Mouse (Mus musculus): Measurements from ENCODE around the gene A930004D18Rik. TPM values are rescaled to one million over a fixed set of nuclear protein-coding genes. Genes with fewer than 3 reads are reported as not detected.

Gene A930004D18Rik
- polyA plus RNA-seq, 1 experiment = not detected

DNA sequence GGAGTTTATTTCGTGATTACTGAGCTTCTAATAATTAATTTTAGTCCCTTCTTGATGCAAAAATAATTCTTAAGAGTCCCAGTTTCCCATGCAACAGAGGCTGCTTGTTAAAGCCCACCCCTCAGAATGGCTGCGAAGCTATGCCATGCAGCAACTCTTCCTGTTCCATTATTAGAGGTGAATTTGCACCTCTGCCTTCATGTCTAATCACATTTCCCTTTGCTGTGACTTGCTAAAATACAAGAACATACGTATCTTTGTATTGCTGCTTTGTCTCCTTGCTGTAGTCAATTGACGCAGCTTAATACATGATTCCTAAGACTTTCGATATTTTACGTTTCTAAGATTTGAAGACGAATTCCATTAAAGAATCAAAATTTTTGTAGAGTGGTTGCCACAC lies 7.9 kb downstream of the A930004D18Rik start:
- Histone ChIP-seq H3K4me1 (ENCODE audit: control insufficient read depth, insufficient read depth, low read length) (no peaks in the 10 kb centered on the region), H3K27ac (ENCODE audit: insufficient read depth, low read depth, low read length) (no peak overlapping the region), H3K4me3 (ENCODE audit: insufficient read depth, low read length) (no peak overlapping the region)
- TF ChIP-seq POLR2A (IDR thresholded peaks at IDR 0.05; ENCODE audit: borderline replicate concordance, low read depth, low read length) (no peak), CTCF (IDR thresholded peaks at IDR 0.05; ENCODE audit: low read depth, low read length) (no peak)

DNA sequence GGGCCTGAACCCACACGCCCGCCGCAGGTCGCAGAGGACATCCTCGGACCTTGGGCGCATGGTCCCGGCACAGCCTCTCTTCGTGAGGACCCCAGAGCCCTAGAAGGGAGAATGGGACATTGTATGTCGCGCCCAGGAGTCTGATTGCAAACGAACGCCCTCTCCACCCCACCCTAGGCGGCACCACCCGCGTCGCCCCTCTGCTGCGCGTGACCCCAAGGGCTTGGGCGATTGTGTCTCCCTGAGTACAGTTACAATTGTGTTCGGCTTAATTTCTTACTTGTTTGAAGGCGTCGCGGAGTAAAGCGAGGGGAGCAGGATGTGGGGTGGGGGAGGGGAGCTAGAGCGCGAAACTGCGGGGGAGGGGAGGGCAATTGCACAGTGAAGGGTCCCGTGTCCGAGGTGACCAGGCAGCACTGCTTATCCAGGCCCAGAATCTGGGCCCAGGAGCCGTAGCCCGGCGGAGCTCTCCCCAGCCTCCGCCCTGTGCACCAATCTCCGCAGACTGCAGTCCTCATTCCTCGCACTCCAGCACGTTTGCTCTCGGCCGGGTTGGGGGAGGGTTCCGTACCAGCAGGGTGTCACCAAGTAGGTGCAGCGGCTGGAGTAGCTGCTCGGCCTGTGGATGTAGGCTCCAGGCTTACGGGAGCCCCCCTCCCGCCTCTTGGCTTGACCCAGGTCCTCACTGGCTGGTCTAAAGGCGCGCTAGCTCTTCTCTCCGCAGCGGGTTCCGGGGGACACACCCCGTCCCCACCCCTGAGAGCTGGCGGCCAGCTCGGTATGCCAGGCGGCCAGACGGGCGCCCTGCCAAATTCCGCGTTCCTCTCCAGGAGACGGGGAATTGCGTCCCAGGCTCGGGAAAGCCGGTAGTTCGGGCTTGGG lies 9.2 kb downstream of the A930004D18Rik start:
- Histone ChIP-seq H3K4me1 (ENCODE audit: control insufficient read depth, insufficient read depth, low read length) (no peaks in the 10 kb centered on the region), H3K27ac (ENCODE audit: insufficient read depth, low read depth, low read length) (no peak overlapping the region), H3K4me3 (ENCODE audit: insufficient read depth, low read length) (peak overlapping the region; percentile 72)
- TF ChIP-seq POLR2A (IDR thresholded peaks at IDR 0.05; ENCODE audit: borderline replicate concordance, low read depth, low read length) (no peak), CTCF (IDR thresholded peaks at IDR 0.05; ENCODE audit: low read depth, low read length) (no peak)

DNA sequence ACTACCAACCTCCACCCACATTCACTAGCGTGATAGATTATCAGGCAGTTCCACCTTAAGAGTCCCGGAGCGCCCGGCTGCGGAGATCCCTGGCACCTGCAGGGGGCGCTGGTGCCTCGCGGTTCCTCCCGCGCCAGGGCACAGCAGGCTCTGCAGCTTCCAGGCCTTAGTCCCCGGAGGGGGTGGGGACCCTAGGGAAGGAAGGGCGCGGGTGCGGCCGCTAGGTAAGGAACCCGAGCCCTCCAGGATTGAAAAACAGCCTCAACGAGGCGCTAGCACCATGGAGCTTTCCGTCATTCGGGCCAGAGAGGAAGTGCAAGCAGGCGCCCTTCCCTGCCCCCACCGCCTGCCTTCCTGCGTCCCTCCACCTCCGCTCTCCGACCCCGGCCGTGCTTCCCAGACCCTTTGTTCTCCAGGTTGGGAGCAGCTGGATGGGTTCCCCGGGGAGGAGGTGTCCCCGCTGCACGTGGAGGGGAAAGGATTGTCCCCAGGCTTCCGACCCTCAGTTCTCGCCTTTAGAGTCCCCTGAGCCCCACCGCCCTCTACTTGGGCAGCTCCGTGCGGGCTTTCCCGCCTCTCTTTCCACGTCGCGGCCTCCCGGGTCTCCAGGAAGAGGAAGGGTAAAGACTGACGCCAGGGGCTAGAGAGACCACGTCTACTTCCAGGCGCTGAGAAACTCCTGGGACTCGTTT lies 9.9 kb downstream of the A930004D18Rik start:
- no peaks in the 10 kb centered on the region for H3K4me1 ChIP-seq (ENCODE audit: control insufficient read depth, insufficient read depth, low read length)
- no peak overlapping the region; the same call in 1 of the 2 replicates for H3K27ac ChIP-seq (ENCODE audit: insufficient read depth, low read depth, low read length)
- peak overlapping the region; percentile 72 for H3K4me3 ChIP-seq (ENCODE audit: insufficient read depth, low read length)
- TF ChIP-seq CTCF (IDR thresholded peaks at IDR 0.05; ENCODE audit: low read depth, low read length) (peak; percentile 85), POLR2A (IDR thresholded peaks at IDR 0.05; ENCODE audit: borderline replicate concordance, low read depth, low read length) (no peak)

- no peaks in the 10 kb centered on the region for H3K4me1 ChIP-seq (ENCODE audit: control insufficient read depth, insufficient read depth, low read length)
- no peak for TF ChIP-seq CTCF (IDR thresholded peaks at IDR 0.05; ENCODE audit: low read depth, low read length)
- TF ChIP-seq POLR2A (IDR thresholded peaks at IDR 0.05; ENCODE audit: borderline replicate concordance, low read depth, low read length) = no peak
- peak overlapping the region; percentile 72 for H3K4me3 ChIP-seq (ENCODE audit: insufficient read depth, low read length)
- H3K27ac ChIP-seq (ENCODE audit: insufficient read depth, low read depth, low read length) = no peak overlapping the region
Measured at GRCm38 (mm10) chr2:18026116-18026947, 11.2 kb downstream of the A930004D18Rik start.

DNA sequence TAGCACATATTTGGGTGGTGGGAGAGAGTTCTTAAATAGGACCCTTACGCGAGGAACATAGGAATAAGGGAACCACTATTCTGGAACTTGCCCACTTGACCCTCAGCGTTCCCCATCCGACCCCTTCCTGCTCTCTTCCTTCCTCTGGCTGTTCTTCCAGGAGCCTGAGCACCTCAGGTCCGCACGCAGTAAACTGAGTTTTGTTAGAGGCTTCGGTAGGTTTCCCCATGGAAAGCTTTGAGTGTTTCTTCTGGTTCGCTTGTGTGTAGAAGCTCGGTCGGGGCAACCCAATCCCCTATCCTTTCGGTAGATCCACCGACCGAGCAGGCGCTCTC lies 11.8 kb downstream of the A930004D18Rik start:
- Histone ChIP-seq H3K4me1 (ENCODE audit: control insufficient read depth, insufficient read depth, low read length) (no peaks in the 10 kb centered on the region), H3K4me3 (ENCODE audit: insufficient read depth, low read length) (peak overlapping the region; percentile 72), H3K27ac (ENCODE audit: insufficient read depth, low read depth, low read length) (no peak overlapping the region)
- TF ChIP-seq POLR2A (IDR thresholded peaks at IDR 0.05; ENCODE audit: borderline replicate concordance, low read depth, low read length) = no peak

GRCm38 (mm10) chr2:18025116-18025515 lies 12.4 kb downstream of the A930004D18Rik start:
- Histone ChIP-seq H3K4me1 (ENCODE audit: control insufficient read depth, insufficient read depth, low read length) (no peaks in the 10 kb centered on the region), H3K27ac (ENCODE audit: insufficient read depth, low read depth, low read length) (no peak overlapping the region), H3K4me3 (ENCODE audit: insufficient read depth, low read length) (no peak overlapping the region)
- TF ChIP-seq POLR2A (IDR thresholded peaks at IDR 0.05; ENCODE audit: borderline replicate concordance, low read depth, low read length) (no peak), CTCF (IDR thresholded peaks at IDR 0.05; ENCODE audit: low read depth, low read length) (no peak)

GRCm38 (mm10) chr2:18022886-18023285 lies 14.7 kb downstream of the A930004D18Rik start:
- TF ChIP-seq POLR2A (IDR thresholded peaks at IDR 0.05; ENCODE audit: borderline replicate concordance, low read depth, low read length) (no peak), CTCF (IDR thresholded peaks at IDR 0.05; ENCODE audit: low read depth, low read length) (no peak)
- Histone ChIP-seq H3K27ac (ENCODE audit: insufficient read depth, low read depth, low read length) (no peak overlapping the region), H3K4me3 (ENCODE audit: insufficient read depth, low read length) (no peak overlapping the region), H3K4me1 (ENCODE audit: control insufficient read depth, insufficient read depth, low read length) (no peaks in the 10 kb centered on the region)

DNA sequence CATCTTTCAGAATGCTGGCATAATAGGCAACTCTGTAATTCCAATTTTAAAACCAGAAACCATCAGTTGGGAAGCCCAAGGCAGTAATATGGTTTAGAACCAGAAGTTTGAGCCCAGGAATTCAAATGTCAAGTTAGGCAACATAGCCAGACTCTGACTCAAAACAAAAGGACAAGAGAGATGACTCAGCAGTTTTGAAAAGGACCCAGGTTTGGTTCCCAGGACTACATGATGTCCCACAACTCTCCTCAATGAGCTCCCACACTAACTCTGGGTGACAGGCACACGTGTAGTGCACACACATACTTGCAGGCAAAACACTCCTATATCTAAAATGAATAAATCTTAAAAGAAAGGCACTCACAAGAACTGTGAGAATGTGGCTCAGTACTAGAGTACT lies 18.4 kb downstream of the A930004D18Rik start:
- H3K27ac ChIP-seq (ENCODE audit: insufficient read depth, low read depth, low read length) = no peak overlapping the region
- H3K4me3 ChIP-seq (ENCODE audit: insufficient read depth, low read length) = no peak overlapping the region
- TF ChIP-seq POLR2A (IDR thresholded peaks at IDR 0.05; ENCODE audit: borderline replicate concordance, low read depth, low read length) (no peak), CTCF (IDR thresholded peaks at IDR 0.05; ENCODE audit: low read depth, low read length) (no peak)
- no peaks in the 10 kb centered on the region for H3K4me1 ChIP-seq (ENCODE audit: control insufficient read depth, insufficient read depth, low read length)

DNA sequence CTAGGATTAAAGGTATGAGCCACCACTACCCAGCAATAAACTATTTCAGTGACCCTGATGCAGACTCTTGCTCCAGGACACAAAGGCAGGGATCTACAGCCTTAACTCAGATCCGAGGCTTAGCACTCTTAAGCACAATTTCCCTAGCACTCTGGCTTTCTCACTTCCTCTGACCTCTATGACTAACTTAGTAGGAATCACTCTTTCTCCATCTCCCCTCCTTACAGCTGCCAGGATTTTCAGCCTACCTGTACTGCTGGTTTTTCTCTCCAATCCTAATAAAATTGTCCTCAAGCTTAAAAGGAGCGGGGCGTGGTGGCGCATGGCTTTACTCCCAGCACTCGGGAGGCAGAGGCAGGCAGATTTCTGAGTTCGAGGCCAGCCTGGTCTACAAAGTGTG lies 20.2 kb downstream of the A930004D18Rik start:
- no peak overlapping the region for H3K4me3 ChIP-seq (ENCODE audit: insufficient read depth, low read length)
- TF ChIP-seq CTCF (IDR thresholded peaks at IDR 0.05; ENCODE audit: low read depth, low read length) (no peak), POLR2A (IDR thresholded peaks at IDR 0.05; ENCODE audit: borderline replicate concordance, low read depth, low read length) (no peak)
- H3K4me1 ChIP-seq (ENCODE audit: control insufficient read depth, insufficient read depth, low read length) = no peaks in the 10 kb centered on the region
- no peak overlapping the region for H3K27ac ChIP-seq (ENCODE audit: insufficient read depth, low read depth, low read length)
